Mouse (Mus musculus) E14TG2a.4 (cell line): ENCODE results near the gene Smim4.

Experiments
- CTCF ChIP-seq: conservative IDR thresholded peaks from 2 replicates; pipeline ENCODE4 v1.5.1; 2014; ENCODE audit warnings: low read length
- POU5F1 ChIP-seq: IDR thresholded peaks from 2 replicates; pipeline ENCODE4 v1.6.1; 2014; ENCODE audit warnings: low read length, borderline replicate concordance

DNA sequence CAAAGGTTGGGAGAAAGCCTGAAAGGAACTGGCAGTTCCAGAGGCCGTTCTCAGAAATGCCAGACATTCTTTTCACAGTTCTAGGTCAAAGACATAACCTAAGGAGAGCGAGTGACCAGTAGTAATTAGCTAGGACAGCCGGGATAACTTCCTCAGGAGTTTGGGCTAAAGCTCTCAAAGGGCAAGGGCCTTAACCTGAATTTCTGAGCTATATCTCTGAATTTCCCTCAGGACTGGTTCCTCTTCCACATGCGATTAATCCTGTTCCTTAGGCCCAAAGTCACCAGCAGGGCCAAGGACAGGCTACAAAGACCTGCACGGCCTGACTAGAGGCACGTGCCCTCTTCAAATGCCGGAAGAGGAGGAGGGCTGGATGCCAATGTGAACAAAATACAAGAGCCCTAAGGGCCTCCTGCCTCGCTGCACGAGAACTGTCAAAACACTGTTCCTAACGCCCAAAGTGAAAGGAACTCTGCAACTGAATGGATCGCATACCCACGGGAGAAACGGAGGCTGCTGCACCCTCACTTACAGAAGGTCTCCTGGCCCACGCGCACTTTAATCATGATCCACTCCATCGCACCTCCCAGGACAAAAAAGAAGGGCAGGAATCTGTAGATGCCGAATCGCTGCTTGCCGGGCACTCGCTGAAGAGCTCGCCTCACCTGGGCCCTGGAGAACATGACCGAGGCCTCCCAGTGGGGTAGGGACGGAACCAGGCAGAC lies 493 bp downstream of the Smim4 start:
- TF ChIP-seq CTCF: no peak
- TF ChIP-seq POU5F1: no peak
